Mouse (Mus musculus) lung, postnatal 0 days (tissue): ENCODE data around the gene Fam161b. TPM values are rescaled to one million over a fixed set of nuclear protein-coding genes. Genes with fewer than 3 reads are reported as not detected.

ENCODE experiments used
- ATAC-seq: fragments of 200-750 bp; cut with Nextera tagmentation; 2 replicates; pipeline ENCODE4 v1.8.0; 2017; ENCODE audit warnings: moderate library complexity
- DNase-seq: peaks from one replicate; pipeline ENCODE4 v3.0.0-alpha.2; 2016; ENCODE audit warnings: low spot score
- H3K27ac ChIP-seq: fragments of 300-500 bp; sonication (generic); 2 replicates; pipeline ENCODE4 v1.5.1; 2014; ENCODE audit warnings: antibody characterized with exemption, mild to moderate bottlenecking, low read length, mixed read lengths
- H3K27me3 ChIP-seq: fragments of 300-500 bp; sonication (generic); replicated peaks from 2 replicates; pipeline ENCODE4 v1.6.1; 2014; ENCODE audit warnings: low read length, mixed read lengths; ENCODE audit not compliant: insufficient read depth
- H3K36me3 ChIP-seq: fragments of 300-500 bp; sonication (generic); 2 replicates; pipeline ENCODE4 v1.6.1; 2014; ENCODE audit warnings: low read length, mixed read lengths; ENCODE audit not compliant: insufficient read depth
- H3K4me1 ChIP-seq: fragments of 300-500 bp; sonication (generic); 2 replicates; pipeline ENCODE4 v1.6.1; 2014; ENCODE audit warnings: antibody characterized with exemption, low read depth, low read length, mixed read lengths; ENCODE audit not compliant: insufficient read depth
- H3K4me2 ChIP-seq: fragments of 300-500 bp; sonication (generic); replicated peaks from 2 replicates; pipeline ENCODE4 v1.6.1; 2014; ENCODE audit warnings: low read depth, mild to moderate bottlenecking, low read length, moderate library complexity, mixed read lengths
- H3K4me3 ChIP-seq: fragments of 300-500 bp; sonication (generic); 2 replicates; pipeline ENCODE4 v1.5.1; 2014; ENCODE audit warnings: low read depth, low read length
- H3K9ac ChIP-seq: fragments of 300-500 bp; sonication (generic); replicated peaks from 2 replicates; pipeline ENCODE4 v1.6.1; 2014; ENCODE audit warnings: low read depth, mild to moderate bottlenecking
- H3K9me3 ChIP-seq: fragments of 300-500 bp; sonication (generic); 2 replicates; pipeline ENCODE4 v1.6.1; 2016; ENCODE audit warnings: low read length, mixed read lengths
- CTCF ChIP-seq: IDR thresholded peaks from 2 replicates; pipeline ENCODE4 v1.5.1; 2016; ENCODE audit warnings: antibody characterized with exemption, mild to moderate bottlenecking
- EP300 ChIP-seq: IDR thresholded peaks from 2 replicates; pipeline ENCODE4 v1.6.1; 2016; ENCODE audit warnings: antibody characterized with exemption, mild to moderate bottlenecking, control low read depth
- WGBS: fragments of 180-500 bp; shearing (Covaris S2); extraction: QIAGEN DNeasy Blood & Tissue Kit; methylation state at CpG from one replicate; pipeline ENCODE4 v1.1.7; 2014; 5-methylcytosine and 5-hydroxymethylcytosine counted together
- polyA plus RNA-seq: library from polyadenylated mRNA; unstranded; fragments of >200 nt; fragmentation: Nextera tagmentation; extraction: Ambion mirVana; gene quantifications from 2 replicates; pipeline ENCODE4 v1.2.1, GENCODE M21; 2015

Fam161b gene
- polyA plus RNA-seq, 1 experiment from 2014 or later, result 2.4 TPM

GRCm38 (mm10) chr12:84299265-84299664, 62.4 kb downstream of the Fam161b start:
- WGBS, result 93% methylated on average over 2 of the region's 2 CpGs
- no peak overlapping the region for H3K9ac ChIP-seq
- ATAC-seq (no peak), DNase-seq (no peak)
- no peak overlapping the region for H3K4me2 ChIP-seq
- H3K4me1 ChIP-seq, result no peaks in the 10 kb centered on the region
- H3K27me3 ChIP-seq, result no peaks in the 10 kb centered on the region
- H3K36me3 ChIP-seq, result peaks cover 9% of the 10 kb centered on the region
- TF ChIP-seq EP300 (no peak), CTCF (no peak)
- H3K9me3 ChIP-seq, result no peaks in the 10 kb centered on the region
- no peak overlapping the region for H3K27ac ChIP-seq
- H3K4me3 ChIP-seq, result no peak overlapping the region

- DNase-seq, result no peak
- Histone ChIP-seq H3K9me3 (no peaks in the 10 kb centered on the region), H3K4me1 (no peaks in the 10 kb centered on the region), H3K4me2 (no peak overlapping the region), H3K36me3 (peaks cover 7% of the 10 kb centered on the region), H3K27me3 (no peaks in the 10 kb centered on the region), H3K9ac (no peak overlapping the region), H3K4me3 (no peak overlapping the region), H3K27ac (no peak overlapping the region)
- WGBS, result 94% methylated on average over 6 of the region's 6 CpGs
- TF ChIP-seq EP300 (no peak), CTCF (no peak)
- no peak for ATAC-seq
Observed at GRCm38 (mm10) chr12:84297851-84298250, 63.8 kb downstream of the Fam161b start.

Other genes starting within 250 kb of the Fam161b start
- 3.1 and 4.5 TPM in 2 replicates for gene Dnal1, start 247.5 kb downstream of the Fam161b start, polyA plus RNA-seq
- 1.9 and 2.9 TPM in 2 replicates for gene Pnma1, start 213.3 kb downstream of the Fam161b start, polyA plus RNA-seq
- gene Elmsan1, start 143.0 kb downstream of the Fam161b start, polyA plus RNA-seq, result 5.9 and 6.7 TPM in 2 replicates
- 26.3 and 28.0 TPM in 2 replicates for gene Ptgr2, start 76.6 kb downstream of the Fam161b start, polyA plus RNA-seq
- 44.9 and 49.0 TPM in 2 replicates for gene Zfp410, start 45.0 kb downstream of the Fam161b start, polyA plus RNA-seq
- gene Coq6, start 176 bp downstream of the Fam161b start, polyA plus RNA-seq, result 20.7 and 21.2 TPM in 2 replicates
- 10.8 TPM in 2 replicates for gene Entpd5, start 47.2 kb upstream of the Fam161b start, polyA plus RNA-seq
- gene Bbof1, start 47.2 kb upstream of the Fam161b start, polyA plus RNA-seq, result 2.8 TPM in 2 replicates
- 22.9 and 23.0 TPM in 2 replicates for gene Rnf113a2, start 55.4 kb upstream of the Fam161b start, polyA plus RNA-seq
- gene Aldh6a1, start 89.2 kb upstream of the Fam161b start, polyA plus RNA-seq, result 52.1 and 67.5 TPM in 2 replicates
- 18.2 and 18.5 TPM in 2 replicates for gene Lin52, start 89.6 kb upstream of the Fam161b start, polyA plus RNA-seq
- gene Vsx2, start 207.9 kb upstream of the Fam161b start, polyA plus RNA-seq, result not detected in 2 replicates